Mouse (Mus musculus): Measurements from ENCODE around the gene Kat6b.

Kat6b gene

DNA sequence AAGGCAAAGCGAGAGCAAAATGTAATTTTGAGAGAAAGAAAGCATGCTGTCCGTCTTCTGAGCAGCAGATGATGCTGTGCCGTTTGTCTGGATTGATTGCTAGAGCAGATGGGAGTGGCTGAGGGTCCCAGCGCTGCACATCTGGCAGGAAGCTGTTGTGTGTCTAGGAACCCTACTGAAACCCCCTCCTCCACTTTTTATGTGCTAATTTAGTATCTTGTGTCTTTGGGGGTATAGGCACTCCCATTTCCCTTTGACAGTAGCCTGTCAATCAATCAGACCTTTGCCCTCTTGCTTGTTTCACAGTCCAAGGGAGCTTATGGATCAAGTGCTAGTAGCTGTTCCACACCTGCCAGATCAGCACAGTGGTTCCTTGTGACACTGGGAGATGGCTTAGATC lies 191.9 kb downstream of the Kat6b start:
- DNase-seq = no peak

- peak; percentile 31 for DNase-seq
These were observed 193.2 kb downstream of the Kat6b start for GRCm38 (mm10) chr14:21674471-21674870.

GRCm38 (mm10) chr14:21676223-21676622 lies 195.0 kb downstream of the Kat6b start:
- no peak for DNase-seq

DNA sequence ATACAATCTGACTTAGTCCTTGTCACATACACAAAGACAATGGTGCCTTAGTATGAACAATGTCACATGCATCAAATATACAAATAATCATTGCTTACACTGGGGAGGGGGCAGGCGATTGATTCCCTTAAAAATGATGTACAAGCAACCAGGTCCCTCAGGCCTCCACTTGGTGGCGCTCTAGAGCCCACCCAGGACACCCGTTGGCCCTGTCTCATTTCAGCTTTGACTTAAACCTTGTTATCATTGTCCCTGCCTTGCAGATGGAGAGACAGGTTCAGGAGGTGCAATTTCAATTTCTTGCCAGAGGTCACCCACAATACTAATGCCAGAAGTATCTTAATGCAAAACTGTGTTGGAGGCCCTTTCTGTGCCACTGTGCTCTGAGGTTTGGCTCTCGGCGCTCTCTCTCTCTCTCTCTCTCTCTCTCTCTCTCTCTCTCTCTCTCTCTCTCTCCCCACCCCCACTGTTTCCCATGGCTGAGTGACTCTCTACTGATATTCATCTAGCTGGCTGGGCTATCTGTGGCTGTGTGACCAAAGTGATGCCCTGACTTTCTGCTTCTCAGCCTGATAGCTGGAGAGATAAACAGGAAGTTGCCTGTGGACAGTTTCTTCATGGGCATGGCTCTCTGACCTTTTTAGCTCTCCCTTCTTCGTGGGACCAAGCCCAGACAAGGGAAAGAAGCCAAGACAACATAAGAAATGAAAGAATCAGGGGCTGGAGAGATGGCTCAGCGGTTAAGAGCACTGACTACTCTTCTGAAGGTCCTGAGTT lies 197.5 kb downstream of the Kat6b start:
- DNase-seq = peak; percentile 75

- peak; percentile 48 for DNase-seq
These were observed 198.5 kb downstream of the Kat6b start for GRCm38 (mm10) chr14:21679631-21680201.

DNA sequence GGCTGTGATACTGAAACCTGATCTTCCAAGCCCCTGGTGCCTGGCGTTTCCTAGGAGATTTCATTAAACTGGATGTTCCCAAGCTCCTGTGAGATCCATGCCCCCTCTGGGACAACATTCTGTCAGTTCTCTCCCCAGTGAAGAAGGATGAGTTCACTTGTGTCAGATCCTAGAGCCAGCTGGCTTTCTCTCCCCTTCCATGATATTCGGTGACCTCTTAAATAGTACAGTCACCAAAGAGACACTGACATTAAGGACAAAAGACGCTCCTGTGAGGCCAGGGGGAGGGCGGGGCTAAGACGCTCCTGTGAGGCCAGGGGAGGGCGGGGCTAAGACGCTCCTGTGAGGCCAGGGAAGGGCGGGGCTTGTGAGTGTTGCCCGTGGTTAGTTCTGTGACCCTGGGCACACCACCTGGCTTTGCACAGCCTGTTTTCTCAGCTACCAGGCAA lies 201.5 kb downstream of the Kat6b start:
- peak; percentile 75 for DNase-seq

DNA sequence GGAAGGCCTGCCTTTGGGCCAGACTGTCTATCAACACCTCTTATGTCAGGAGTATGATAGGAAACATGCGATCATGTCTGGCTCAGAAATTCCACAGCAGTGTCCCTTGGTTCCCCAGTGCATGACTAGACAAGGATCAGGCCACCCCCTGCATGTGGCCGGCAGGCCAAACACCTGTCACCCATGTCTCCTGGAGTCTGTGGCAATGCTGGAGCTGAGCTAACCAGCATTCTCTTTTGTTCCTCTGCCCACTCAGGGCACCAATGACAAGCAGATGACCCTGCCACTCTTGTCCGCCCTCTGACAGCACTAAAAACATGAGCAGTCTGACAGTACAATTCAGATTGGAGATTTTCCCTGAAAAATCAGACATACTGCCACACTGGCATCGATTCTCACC lies 202.6 kb downstream of the Kat6b start:
- no peak for DNase-seq

GRCm38 (mm10) chr14:21685411-21686146 lies 204.3 kb downstream of the Kat6b start:
- no peak for DNase-seq

DNA sequence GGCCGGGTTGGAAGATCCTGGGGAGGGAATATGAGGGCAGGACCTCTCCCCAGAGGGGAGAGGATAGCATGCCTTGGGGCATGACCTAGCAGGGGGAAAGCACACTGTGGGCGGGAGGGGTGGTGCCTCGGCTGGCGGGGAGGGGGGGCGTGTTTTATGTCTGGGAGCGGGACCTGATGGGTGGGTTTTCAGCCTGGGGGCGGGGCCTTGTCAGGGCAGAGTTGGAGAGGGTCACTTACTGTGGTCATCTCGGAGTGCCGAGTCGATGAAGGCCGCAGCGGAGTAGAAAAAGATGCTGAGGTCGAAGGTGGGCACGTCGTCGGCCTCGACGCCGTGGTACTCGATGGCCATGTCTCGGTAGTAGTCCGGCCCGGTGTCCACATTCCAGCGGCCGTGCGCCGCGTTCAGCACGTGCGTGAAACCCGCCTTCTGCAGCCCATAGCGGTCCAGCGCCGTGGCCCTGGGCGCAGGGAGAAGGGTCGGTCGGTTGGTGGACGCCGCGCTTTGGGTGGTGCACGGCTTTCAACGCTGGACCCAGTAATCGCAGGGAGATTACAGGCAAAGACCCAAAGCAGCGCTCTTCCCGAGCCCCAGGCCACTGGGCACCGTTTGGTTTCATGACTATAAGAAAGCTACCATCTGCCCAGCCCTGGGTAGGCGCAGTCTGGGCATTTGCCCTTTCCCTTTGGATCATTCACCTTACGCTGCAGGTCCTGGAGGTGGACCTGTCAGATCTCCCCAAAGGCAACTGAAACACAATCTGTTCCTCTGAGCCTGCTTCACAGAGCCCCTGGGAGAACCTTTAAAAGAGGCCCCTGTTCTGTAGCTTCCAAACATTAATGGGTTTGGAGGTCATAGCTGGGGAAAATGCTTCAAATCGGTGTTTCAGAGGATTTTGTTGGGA lies 205.4 kb downstream of the Kat6b start:
- peak; percentile 37 for DNase-seq

DNA sequence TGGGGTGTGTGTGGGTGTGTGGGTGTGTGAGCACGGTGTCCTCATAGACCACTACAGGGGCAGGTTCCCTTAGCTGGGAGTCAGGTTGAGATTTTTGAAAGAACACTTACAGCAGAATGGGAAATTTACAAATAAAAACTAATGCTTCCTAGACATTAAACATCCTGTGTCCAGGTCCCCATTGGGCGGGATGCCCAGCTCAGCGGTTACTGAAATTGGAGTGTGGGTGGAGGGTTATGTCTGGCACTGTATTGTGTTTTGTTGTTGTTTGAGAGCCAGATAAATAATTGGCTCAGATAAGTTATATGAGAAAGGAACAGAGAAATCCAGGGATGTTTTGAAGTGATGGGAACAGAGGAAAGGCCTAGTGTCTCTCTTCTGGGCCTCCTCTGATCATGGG lies 209.8 kb downstream of the Kat6b start:
- peak; percentile 70 for DNase-seq

- peak; percentile 53 for DNase-seq
These were observed 213.8 kb downstream of the Kat6b start for GRCm38 (mm10) chr14:21695020-21695419.

- DNase-seq = no peak
These were observed 215.1 kb downstream of the Kat6b start for GRCm38 (mm10) chr14:21696186-21696830.

- DNase-seq = no peak
These were observed 221.5 kb downstream of the Kat6b start for GRCm38 (mm10) chr14:21702691-21703090.

DNA sequence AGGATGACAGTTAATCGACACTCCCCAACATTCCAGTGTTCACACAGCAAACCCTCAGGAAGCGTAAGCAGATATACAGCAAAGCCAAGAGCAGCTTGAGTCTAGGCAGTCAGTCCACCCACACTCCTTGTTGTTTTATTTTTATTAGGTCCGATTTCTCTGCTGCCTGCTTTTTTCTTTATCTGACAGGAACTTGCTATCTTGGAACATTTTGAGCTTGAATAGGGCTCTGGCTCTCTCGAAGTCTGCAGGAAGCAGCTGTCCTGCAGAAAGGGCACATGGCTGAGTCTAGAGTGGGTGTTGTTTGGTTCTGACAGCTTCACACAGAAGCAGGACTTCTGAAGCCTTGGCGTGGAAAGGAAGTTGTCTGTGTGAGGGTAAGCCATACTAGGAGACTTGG lies 222.0 kb downstream of the Kat6b start:
- DNase-seq = peak; percentile 66

- DNase-seq = no peak
These were observed 224.2 kb downstream of the Kat6b start for GRCm38 (mm10) chr14:21705462-21705861.

- DNase-seq = peak; percentile 88
These were observed 225.7 kb downstream of the Kat6b start for GRCm38 (mm10) chr14:21706759-21707571.

- peak; percentile 35 for DNase-seq
These were observed 228.3 kb downstream of the Kat6b start for GRCm38 (mm10) chr14:21709545-21709944.

DNA sequence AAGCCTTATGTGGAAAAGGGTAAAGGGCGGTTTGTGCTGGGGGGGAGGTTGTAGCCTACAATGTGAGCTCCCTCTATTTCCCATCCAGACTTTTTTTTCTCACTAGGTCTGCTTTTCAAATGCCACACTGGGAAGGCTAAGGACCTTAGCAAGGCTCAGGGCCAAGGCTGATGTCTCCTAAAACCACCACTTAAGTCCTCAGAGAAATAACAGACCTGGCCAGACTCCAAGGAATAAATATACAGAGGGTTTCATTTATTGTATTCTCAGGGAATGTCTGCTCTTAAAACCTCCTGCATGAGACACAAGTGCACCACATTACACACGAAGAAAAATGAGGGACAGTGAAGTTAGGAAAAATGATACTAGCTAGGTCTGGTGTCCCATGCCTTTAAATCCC lies 230.0 kb downstream of the Kat6b start:
- DNase-seq = no peak

DNA sequence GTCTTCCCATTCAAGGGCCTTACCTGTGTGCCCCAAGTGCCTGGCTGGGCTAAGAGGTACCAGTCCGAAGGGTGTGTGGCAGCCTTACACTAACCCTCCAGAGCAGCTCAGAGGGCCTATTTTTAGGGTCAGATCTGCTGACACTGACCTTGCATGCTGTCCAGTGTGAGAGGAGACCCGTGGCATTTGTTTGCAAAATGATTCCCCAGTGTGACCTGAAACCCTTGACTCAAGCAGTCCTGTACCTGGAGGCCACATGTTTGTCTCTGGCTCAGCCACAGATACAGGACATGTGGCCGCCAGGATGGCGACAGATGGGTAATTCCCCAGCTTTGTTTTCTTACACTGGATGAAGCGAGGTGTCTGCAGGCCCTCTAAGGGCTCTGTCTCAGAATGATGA lies 233.3 kb downstream of the Kat6b start, which contains the start of gene Dupd1:
Gene Dupd1 (minus strand): TSS at position 91 of the 400 bp plus-strand sequence.
- DNase-seq = no peak

DNA sequence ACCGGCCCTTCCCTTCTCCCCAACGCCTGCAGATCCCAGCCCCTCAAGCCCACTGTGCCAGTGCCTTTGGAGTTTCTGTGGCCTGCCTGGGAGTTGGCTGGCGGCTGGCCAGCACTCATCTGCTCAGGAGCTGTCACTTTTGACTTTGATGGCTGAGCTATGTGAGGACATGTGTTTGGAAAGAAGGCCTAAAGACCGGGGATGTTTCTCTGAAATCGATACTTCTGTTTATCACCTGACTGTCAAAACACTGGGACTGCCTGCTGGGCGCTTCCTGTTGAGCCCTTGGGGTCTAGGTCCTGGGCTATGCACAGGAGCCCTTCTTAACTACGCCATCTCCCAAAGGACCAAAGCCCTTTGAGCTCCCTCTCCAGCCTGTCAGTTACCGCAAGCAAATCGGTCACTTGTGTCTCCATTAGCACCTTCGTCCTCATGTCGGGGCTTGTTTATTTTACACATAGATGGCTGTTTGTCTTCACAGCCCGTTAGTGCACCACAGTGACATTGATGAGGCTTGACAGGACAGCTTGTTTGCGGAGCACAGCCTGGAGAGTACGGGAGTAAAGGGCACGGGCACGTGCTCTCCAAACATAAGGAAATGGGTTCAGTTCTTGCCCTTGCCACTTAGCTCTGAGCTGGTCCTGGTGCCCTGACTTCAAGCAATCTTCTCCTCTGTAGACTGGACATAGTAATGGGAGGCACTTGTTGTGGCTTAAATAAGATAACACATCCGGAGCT lies 238.6 kb downstream of the Kat6b start:
- DNase-seq = no peak
